Mouse (Mus musculus): ENCODE measurements around the gene Pmepa1. TPM values are rescaled to one million over a fixed set of nuclear protein-coding genes. Genes with fewer than 3 reads are reported as not detected.

The Pmepa1 gene
- total RNA-seq, 2 experiments from 2014 or later, result 20.4 to 24.0 TPM

GRCm38 (mm10) chr2:173257610-173258009, 18.7 kb downstream of the Pmepa1 start:
- Histone ChIP-seq H3K27ac (no peak overlapping the region), H3K4me3 (no peak overlapping the region)
- no peak for TF ChIP-seq CTCF (conservative IDR thresholded peaks at IDR 0.05)
- peak; percentile 69 to 78 for DNase-seq (ENCODE audit: low spot score in 2 of 2)

GRCm38 (mm10) chr2:173256552-173256949, 19.8 kb downstream of the Pmepa1 start:
- no peak overlapping the region for H3K4me3 ChIP-seq
- no peak overlapping the region for H3K27ac ChIP-seq
- no peak for DNase-seq (ENCODE audit: low spot score in 2 of 2)
- no peak for TF ChIP-seq CTCF (conservative IDR thresholded peaks at IDR 0.05)

- no peak for TF ChIP-seq CTCF (conservative IDR thresholded peaks at IDR 0.05)
- no peak overlapping the region for H3K27ac ChIP-seq
Measured at GRCm38 (mm10) chr2:173255810-173256551, 20.4 kb downstream of the Pmepa1 start.

GRCm38 (mm10) chr2:173253761-173254662, 22.3 kb downstream of the Pmepa1 start:
- H3K27ac ChIP-seq, result no peak overlapping the region
- TF ChIP-seq CTCF (conservative IDR thresholded peaks at IDR 0.05), result no peak
- H3K4me3 ChIP-seq, result no peak overlapping the region
- no peak for DNase-seq (ENCODE audit: low spot score in 2 of 2)

More at GRCm38 (mm10) chr2:173255810-173256551, 20.4 kb downstream of the Pmepa1 start:
- no peak overlapping the region for H3K4me3 ChIP-seq
- no peak for DNase-seq (ENCODE audit: low spot score in 2 of 2)

GRCm38 (mm10) chr2:173251675-173252074, 24.7 kb downstream of the Pmepa1 start:
- Histone ChIP-seq H3K4me3 (no peak overlapping the region), H3K27ac (no peak overlapping the region)
- TF ChIP-seq CTCF (conservative IDR thresholded peaks at IDR 0.05), result no peak
- peak in 1 of 2 experiments; percentile 39 for DNase-seq (ENCODE audit: low spot score in 2 of 2)

GRCm38 (mm10) chr2:173251133-173251532, 25.2 kb downstream of the Pmepa1 start:
- Histone ChIP-seq H3K27ac (no peak overlapping the region), H3K4me3 (no peak overlapping the region)
- no peak for TF ChIP-seq CTCF (conservative IDR thresholded peaks at IDR 0.05)
- no peak for DNase-seq (ENCODE audit: low spot score in 2 of 2)

- TF ChIP-seq CTCF (conservative IDR thresholded peaks at IDR 0.05), result no peak
- no peak overlapping the region for H3K4me3 ChIP-seq
- H3K27ac ChIP-seq, result no peak overlapping the region
- DNase-seq (ENCODE audit: low spot score in 2 of 2), result no peak
Measured at GRCm38 (mm10) chr2:173250411-173250810, 25.9 kb downstream of the Pmepa1 start.

GRCm38 (mm10) chr2:173249965-173250364, 26.4 kb downstream of the Pmepa1 start:
- DNase-seq (ENCODE audit: low spot score in 2 of 2), result no peak

GRCm38 (mm10) chr2:173249386-173249785, 26.9 kb downstream of the Pmepa1 start:
- no peak overlapping the region for H3K4me3 ChIP-seq
- peak in 1 of 2 experiments; percentile 53 for DNase-seq (ENCODE audit: low spot score in 2 of 2)
- no peak for TF ChIP-seq CTCF (conservative IDR thresholded peaks at IDR 0.05)
- H3K27ac ChIP-seq, result no peak overlapping the region

More at GRCm38 (mm10) chr2:173249965-173250364, 26.4 kb downstream of the Pmepa1 start:
- TF ChIP-seq CTCF (conservative IDR thresholded peaks at IDR 0.05), result no peak
- no peak overlapping the region for H3K4me3 ChIP-seq
- H3K27ac ChIP-seq, result no peak overlapping the region

GRCm38 (mm10) chr2:173248822-173249221, 27.5 kb downstream of the Pmepa1 start:
- Histone ChIP-seq H3K4me3 (no peak overlapping the region), H3K27ac (no peak overlapping the region)
- TF ChIP-seq CTCF (conservative IDR thresholded peaks at IDR 0.05), result no peak
- no peak for DNase-seq (ENCODE audit: low spot score in 2 of 2)

GRCm38 (mm10) chr2:173247911-173248310, 28.4 kb downstream of the Pmepa1 start:
- no peak overlapping the region for H3K27ac ChIP-seq
- no peak for TF ChIP-seq CTCF (conservative IDR thresholded peaks at IDR 0.05)
- DNase-seq (ENCODE audit: low spot score in 2 of 2), result no peak
- H3K4me3 ChIP-seq, result no peak overlapping the region

- H3K27ac ChIP-seq, result no peak overlapping the region
- no peak overlapping the region for H3K4me3 ChIP-seq
- DNase-seq (ENCODE audit: low spot score in 2 of 2), result no peak
- no peak for TF ChIP-seq CTCF (conservative IDR thresholded peaks at IDR 0.05)
Measured at GRCm38 (mm10) chr2:173247197-173247596, 29.1 kb downstream of the Pmepa1 start.

- Histone ChIP-seq H3K4me3 (no peak overlapping the region), H3K27ac (no peak overlapping the region)
- no peak for DNase-seq (ENCODE audit: low spot score in 2 of 2)
- peak; percentile 24 for TF ChIP-seq CTCF (conservative IDR thresholded peaks at IDR 0.05)
Measured at GRCm38 (mm10) chr2:173246688-173247087, 29.6 kb downstream of the Pmepa1 start.
